Mouse (Mus musculus) CH12.LX (cell line): ENCODE measurements around the gene Rps2.

Experiments used
- CHD1 ChIP-seq: IDR thresholded peaks from 2 replicates; pipeline ENCODE4 v1.6.1; 2012; ENCODE audit warnings: low read depth, low read length, improper control_type of control experiment, inconsistent platforms
- CHD2 ChIP-seq: IDR thresholded peaks from 2 replicates; pipeline ENCODE4 v1.6.1; 2011; ENCODE audit warnings: low read length, improper control_type of control experiment
- CTCF ChIP-seq, 2 experiments: IDR thresholded peaks in 1 of 2; conservative IDR thresholded peaks in 1 of 2; 2 replicates each; pipeline ENCODE4 v1.5.1; 2011 to 2012; ENCODE audit warnings: low read depth in 2 of 2, low read length in 2 of 2, improper control_type of control experiment in 1 of 2, inconsistent platforms in 1 of 2, mild to moderate bottlenecking in 1 of 2, moderate library complexity in 1 of 2
- EP300 ChIP-seq: IDR thresholded peaks from 2 replicates; pipeline ENCODE4 v1.6.1; 2011; ENCODE audit warnings: low read length, improper control_type of control experiment
- HCFC1 ChIP-seq: IDR thresholded peaks from 2 replicates; pipeline ENCODE4 v1.6.1; 2012; ENCODE audit warnings: low read depth, mild to moderate bottlenecking, inconsistent platforms, low read length, improper control_type of control experiment
- JUN ChIP-seq: IDR thresholded peaks from 2 replicates; pipeline ENCODE4 v1.6.1; 2011; ENCODE audit warnings: low read depth, mild to moderate bottlenecking, low read length, improper control_type of control experiment, moderate library complexity; ENCODE audit not compliant: insufficient read depth
- MAFK ChIP-seq: IDR thresholded peaks from 2 replicates; pipeline ENCODE4 v1.6.1; 2011; ENCODE audit warnings: low read length, improper control_type of control experiment; ENCODE audit not compliant: insufficient replicate concordance
- MAX ChIP-seq: IDR thresholded peaks from 2 replicates; pipeline ENCODE4 v1.6.1; 2011; ENCODE audit warnings: low read length, improper control_type of control experiment
- POLR2A ChIP-seq: IDR thresholded peaks from 2 replicates; pipeline ENCODE4 v1.6.1; 2011; ENCODE audit warnings: low read depth, mild to moderate bottlenecking, improper control_type of control experiment, low read length
- RCOR1 ChIP-seq: conservative IDR thresholded peaks from 2 replicates; pipeline ENCODE4 v1.6.1; 2012; ENCODE audit warnings: low read depth, mild to moderate bottlenecking, inconsistent platforms, low read length, improper control_type of control experiment
- TCF12 ChIP-seq: IDR thresholded peaks from 2 replicates; pipeline ENCODE4 v1.6.1; 2014; ENCODE audit warnings: low read depth, mild to moderate bottlenecking, inconsistent platforms, low read length, improper control_type of control experiment
- USF1 ChIP-seq: IDR thresholded peaks from 2 replicates; pipeline ENCODE4 v1.6.1; 2014; ENCODE audit warnings: low read depth, mild to moderate bottlenecking, inconsistent platforms, low read length, improper control_type of control experiment
- ZC3H11A ChIP-seq: IDR thresholded peaks from 2 replicates; pipeline ENCODE4 v1.6.1; 2012; ENCODE audit warnings: low read depth, mild to moderate bottlenecking, inconsistent platforms, low read length, improper control_type of control experiment

- TF ChIP-seq EP300: no peak
- no peak for TF ChIP-seq JUN
- no peak for TF ChIP-seq CTCF (conservative IDR thresholded peaks at IDR 0.05 in 1 of 2, IDR thresholded peaks at IDR 0.05 in 1 of 2; ENCODE audit: low read depth in 2 of 2, low read length in 2 of 2)
- no peak for TF ChIP-seq USF1
- no peak for TF ChIP-seq POLR2A
- TF ChIP-seq RCOR1: no peak
- TF ChIP-seq CHD1: no peak
- no peak for TF ChIP-seq HCFC1
- 0 out of 2 replicates have a peak, but pooled peaks have one; percentile 17 for TF ChIP-seq CHD2
- no peak for TF ChIP-seq TCF12
- no peak for TF ChIP-seq ZC3H11A
- TF ChIP-seq MAFK: no peak
- no peak for TF ChIP-seq MAX
These were observed 19.9 kb upstream of the Rps2 start for GRCm38 (mm10) chr17:24697985-24698384.
